Mouse (Mus musculus) limb, embryonic 12.5 days (tissue): ENCODE results near the gene Ndufv1. TPM values are rescaled to one million over a fixed set of nuclear protein-coding genes. Genes with fewer than 3 reads are reported as not detected.
"Not testable (repeated sequence)": the region's sequence is repeated elsewhere in the genome, so short reads cannot be mapped to it uniquely, and the experiment has no call there.

Experiments
- ATAC-seq: fragments of 200-750 bp; cut with Nextera tagmentation; 2 replicates; pipeline ENCODE4 v1.8.0; 2017; ENCODE audit warnings: low read depth, moderate TSS enrichment; ENCODE audit not compliant: insufficient number of reproducible peaks, insufficient read depth, low FRiP score, low TSS enrichment
- H3K27ac ChIP-seq: fragments of 300-500 bp; sonication (generic); 2 replicates; pipeline ENCODE4 v1.5.1; 2016; ENCODE audit warnings: mild to moderate bottlenecking, moderate library complexity
- H3K27me3 ChIP-seq: fragments of 300-500 bp; sonication (generic); 2 replicates; pipeline ENCODE4 v1.6.1; 2016; ENCODE audit warnings: mild to moderate bottlenecking, moderate library complexity
- H3K36me3 ChIP-seq: fragments of 300-500 bp; sonication (generic); 2 replicates; pipeline ENCODE4 v1.6.1; 2016; ENCODE audit warnings: mild to moderate bottlenecking, moderate library complexity
- H3K4me1 ChIP-seq: fragments of 300-500 bp; sonication (generic); replicated peaks from 2 replicates; pipeline ENCODE4 v1.6.1; 2016
- H3K4me2 ChIP-seq: fragments of 300-500 bp; sonication (generic); 2 replicates; pipeline ENCODE4 v1.6.1; 2016; ENCODE audit warnings: mild to moderate bottlenecking, moderate library complexity
- H3K4me3 ChIP-seq: fragments of 300-500 bp; sonication (generic); replicated peaks from 2 replicates; pipeline ENCODE4 v1.5.1; 2016; ENCODE audit warnings: mild to moderate bottlenecking
- H3K9ac ChIP-seq: fragments of 300-500 bp; sonication (generic); replicated peaks from 2 replicates; pipeline ENCODE4 v1.6.1; 2016; ENCODE audit warnings: mild to moderate bottlenecking, moderate library complexity
- H3K9me3 ChIP-seq: fragments of 300-500 bp; sonication (generic); 2 replicates; pipeline ENCODE4 v1.6.1; 2016; ENCODE audit warnings: mild to moderate bottlenecking, moderate library complexity
- WGBS: fragments of 180-500 bp; shearing (Covaris S2); methylation state at CpG from one replicate; pipeline ENCODE4 v1.1.7; 2016; 5-methylcytosine and 5-hydroxymethylcytosine counted together
- polyA plus RNA-seq: library from polyadenylated mRNA; unstranded; fragments of >200 nt; fragmentation: Nextera tagmentation; extraction: Ambion mirVana; gene quantifications from 2 replicates; pipeline ENCODE4 v1.2.1, GENCODE M21; 2016

Gene Ndufv1
- 180 and 201 TPM in 2 replicates for polyA plus RNA-seq

DNA sequence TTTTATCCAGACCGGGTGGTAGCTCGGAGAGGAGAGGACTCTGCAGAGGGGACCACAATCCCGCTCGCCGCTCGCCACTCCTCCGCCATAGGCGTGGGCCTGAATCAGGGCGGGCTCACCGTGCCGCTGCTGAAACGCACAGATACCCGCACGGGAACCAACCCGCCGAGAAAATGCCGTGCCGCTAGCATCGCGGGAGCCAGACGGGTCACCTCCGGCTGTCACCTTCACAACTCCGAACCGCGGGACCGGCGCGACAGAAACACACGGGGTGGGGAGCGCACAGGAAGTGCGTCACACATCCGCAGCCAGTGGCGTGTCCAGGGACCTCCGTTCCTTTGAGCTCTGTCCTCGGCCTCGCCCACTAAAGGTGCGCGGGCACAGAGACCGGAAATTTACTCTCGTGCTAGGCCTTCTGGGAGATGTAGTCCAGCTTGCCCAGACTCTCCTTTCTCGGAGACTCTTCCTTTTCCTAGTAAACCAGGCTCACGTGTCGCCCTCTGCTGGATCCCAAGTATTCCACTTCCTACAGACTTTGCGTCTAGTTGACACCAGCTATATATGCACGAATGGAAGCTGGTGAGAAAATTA is at the start of gene Ndufv1:
Gene Ndufv1 (minus strand): TSS at position 375 of the 591 bp plus-strand sequence.
- no peaks in the 10 kb centered on the region for H3K9me3 ChIP-seq
- peak within 1 kb of the TSS; percentile 89 for H3K4me3 ChIP-seq
- H3K4me1 ChIP-seq, result peaks cover 10% of the 10 kb centered on the region; the same call in 1 of the 2 replicates
- peak within 1 kb of the TSS; percentile 67 for H3K9ac ChIP-seq
- H3K27me3 ChIP-seq, result no peaks in the 10 kb centered on the region
- peak; percentile 99 for ATAC-seq
- peak within 1 kb of the TSS; percentile 67 for H3K4me2 ChIP-seq
- peaks cover 35% of the 10 kb centered on the region for H3K36me3 ChIP-seq
- under 1% methylated on average over 45 of the region's 45 CpGs for WGBS
- H3K27ac ChIP-seq, result no peak within 1 kb of the TSS

DNA sequence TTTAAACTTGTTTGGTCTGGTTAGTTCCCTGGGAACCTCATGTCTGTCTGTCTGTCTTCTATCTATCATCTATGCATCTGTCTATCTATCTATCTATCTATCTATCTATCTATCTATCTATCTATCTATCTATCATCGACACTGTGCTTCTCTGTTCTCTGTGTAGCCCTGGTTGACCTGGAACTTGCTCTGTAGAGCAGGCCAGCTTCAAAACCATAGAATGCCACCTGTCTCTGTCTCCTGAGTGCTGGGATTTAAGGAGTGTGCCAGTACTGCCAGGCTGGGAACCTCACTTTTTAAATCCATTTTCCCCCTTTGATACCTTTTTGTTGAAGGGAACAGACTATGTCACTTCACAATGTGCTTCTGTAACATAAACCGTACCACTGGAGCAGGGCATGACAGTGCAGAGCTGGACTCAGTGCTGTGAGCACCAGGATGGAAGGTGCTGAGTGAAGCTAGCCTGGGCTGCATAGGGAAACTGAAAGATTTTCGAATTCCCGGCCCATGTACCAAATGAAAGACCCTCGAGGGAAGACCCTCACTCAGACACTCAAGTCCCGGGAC is 48.4 kb upstream of the Ndufv1 start:
- H3K27me3 ChIP-seq, result no peaks in the 10 kb centered on the region
- H3K9ac ChIP-seq, result no peak overlapping the region
- WGBS, result 94% methylated on average over 6 of the region's 6 CpGs
- H3K27ac ChIP-seq, result no peak overlapping the region
- no peaks in the 10 kb centered on the region for H3K4me1 ChIP-seq
- H3K4me2 ChIP-seq, result no peak overlapping the region
- H3K9me3 ChIP-seq, result no peaks in the 10 kb centered on the region
- no peak for ATAC-seq
- no peaks in the 10 kb centered on the region for H3K36me3 ChIP-seq
- no peak overlapping the region for H3K4me3 ChIP-seq

GRCm38 (mm10) chr19:4060044-4060898 is 47.7 kb upstream of the Ndufv1 start:
- H3K4me2 ChIP-seq, ATAC-seq, H3K4me3 ChIP-seq, H3K27me3 ChIP-seq, H3K27ac ChIP-seq, H3K36me3 ChIP-seq, H3K4me1 ChIP-seq, H3K9me3 ChIP-seq, H3K9ac ChIP-seq: not testable (repeated sequence)
- 88% methylated on average over 8 of the region's 8 CpGs for WGBS

DNA sequence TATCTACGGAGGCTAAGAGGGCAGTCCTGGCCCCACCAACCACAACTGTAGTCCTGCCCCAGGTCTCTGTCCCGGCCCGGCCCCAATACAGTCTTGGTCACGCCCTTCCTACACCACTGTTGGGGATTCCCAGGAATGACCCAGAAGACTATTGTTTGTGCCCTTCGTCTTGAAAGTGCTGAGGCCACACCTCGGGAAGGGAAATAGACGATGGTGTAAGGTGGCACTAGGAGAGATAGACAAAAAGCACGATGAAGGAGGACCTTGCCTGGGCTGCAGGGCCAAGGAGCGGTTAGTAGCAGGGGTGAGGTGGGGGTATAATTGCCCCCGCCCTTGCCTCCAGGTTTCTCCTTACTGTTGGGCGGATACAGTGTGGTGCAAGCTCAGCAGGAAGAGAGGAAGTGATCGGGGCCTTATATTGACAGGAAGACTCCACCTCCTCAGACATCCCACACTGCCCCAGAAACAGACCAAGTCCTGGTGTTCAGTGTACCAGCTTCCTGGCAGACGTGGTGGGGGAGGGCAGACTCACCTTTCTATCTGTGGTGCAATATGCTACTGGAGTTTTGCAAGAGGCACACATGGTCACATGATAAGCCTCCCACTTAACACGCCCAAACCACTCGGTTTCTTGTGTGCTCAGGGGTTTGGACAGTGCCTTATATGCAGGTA is 46.6 kb upstream of the Ndufv1 start, which contains the start of gene Gstp3:
Gene Gstp3 (minus strand): TSS at position 501 of the 672 bp plus-strand sequence.
- Histone ChIP-seq H3K4me2 (no peak within 1 kb of the TSS), H3K9me3 (no peaks in the 10 kb centered on the region), H3K36me3 (no peaks in the 10 kb centered on the region), H3K4me3 (no peak within 1 kb of the TSS), H3K9ac (no peak within 1 kb of the TSS), H3K27me3 (no peaks in the 10 kb centered on the region), H3K27ac (no peak within 1 kb of the TSS), H3K4me1 (no peaks in the 10 kb centered on the region)
- ATAC-seq, result no peak
- WGBS, result 80% methylated on average over 15 of the region's 15 CpGs

GRCm38 (mm10) chr19:4058581-4058980 is 46.0 kb upstream of the Ndufv1 start:
- no peaks in the 10 kb centered on the region for H3K36me3 ChIP-seq

DNA sequence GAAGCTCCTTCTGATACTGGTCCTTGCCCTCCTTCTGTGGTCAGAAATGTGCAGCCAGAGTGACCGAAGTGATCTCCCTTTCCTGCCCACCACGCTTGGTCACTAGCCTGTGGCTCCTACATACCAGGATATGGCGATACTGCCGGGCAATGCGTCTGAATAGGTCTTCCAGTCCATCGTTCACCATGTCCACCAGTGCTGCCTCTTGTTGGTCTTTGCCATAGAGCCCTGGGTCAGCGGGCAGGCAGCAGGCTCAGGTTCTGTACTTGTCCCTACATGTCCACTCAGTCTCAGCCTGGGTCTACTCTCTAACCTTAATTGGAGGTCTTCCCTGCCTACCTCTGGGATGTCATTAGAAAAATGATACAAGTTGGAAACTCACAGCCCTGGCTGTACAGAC is 45.4 kb upstream of the Ndufv1 start:
- Histone ChIP-seq H3K36me3 (no peaks in the 10 kb centered on the region), H3K4me3 (no peak overlapping the region), H3K9ac (no peak overlapping the region), H3K27ac (no peak overlapping the region), H3K4me2 (no peak overlapping the region), H3K4me1 (no peaks in the 10 kb centered on the region), H3K9me3 (no peaks in the 10 kb centered on the region), H3K27me3 (no peaks in the 10 kb centered on the region)
- WGBS, result 91% methylated on average over 7 of the region's 7 CpGs
- ATAC-seq, result no peak

More at GRCm38 (mm10) chr19:4058581-4058980, 46.0 kb upstream of the Ndufv1 start:
- no peak for ATAC-seq
- Histone ChIP-seq H3K27me3 (no peaks in the 10 kb centered on the region), H3K9ac (no peak overlapping the region), H3K4me3 (no peak overlapping the region), H3K4me2 (no peak overlapping the region), H3K4me1 (no peaks in the 10 kb centered on the region), H3K9me3 (no peaks in the 10 kb centered on the region), H3K27ac (no peak overlapping the region)
- 85% methylated on average over 5 of the region's 5 CpGs for WGBS

DNA sequence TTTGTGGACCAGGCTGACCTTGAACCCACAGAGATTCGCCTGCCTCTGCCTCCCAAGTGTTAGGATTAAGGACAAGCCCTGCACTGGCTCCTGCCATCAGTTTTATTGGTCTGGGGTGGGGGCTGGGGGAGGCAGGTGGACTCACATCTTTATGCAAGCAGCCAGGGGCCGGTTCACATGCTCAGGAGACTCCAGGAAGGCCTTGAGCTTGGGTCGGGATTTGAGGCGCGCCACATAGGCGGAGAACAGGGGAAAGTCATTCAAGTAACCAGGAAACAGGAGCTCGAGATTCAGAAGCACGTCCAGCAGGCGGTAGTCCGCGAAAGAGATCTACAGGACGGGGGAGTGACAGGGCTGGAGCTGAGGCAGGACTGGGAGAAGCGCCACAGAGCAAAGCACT is 44.8 kb upstream of the Ndufv1 start:
- Histone ChIP-seq H3K27ac (no peak overlapping the region), H3K4me3 (no peak overlapping the region), H3K4me1 (no peaks in the 10 kb centered on the region), H3K9me3 (no peaks in the 10 kb centered on the region), H3K4me2 (no peak overlapping the region), H3K27me3 (no peaks in the 10 kb centered on the region), H3K9ac (no peak overlapping the region), H3K36me3 (no peaks in the 10 kb centered on the region)
- ATAC-seq, result no peak
- WGBS, result 84% methylated on average over 13 of the region's 13 CpGs

DNA sequence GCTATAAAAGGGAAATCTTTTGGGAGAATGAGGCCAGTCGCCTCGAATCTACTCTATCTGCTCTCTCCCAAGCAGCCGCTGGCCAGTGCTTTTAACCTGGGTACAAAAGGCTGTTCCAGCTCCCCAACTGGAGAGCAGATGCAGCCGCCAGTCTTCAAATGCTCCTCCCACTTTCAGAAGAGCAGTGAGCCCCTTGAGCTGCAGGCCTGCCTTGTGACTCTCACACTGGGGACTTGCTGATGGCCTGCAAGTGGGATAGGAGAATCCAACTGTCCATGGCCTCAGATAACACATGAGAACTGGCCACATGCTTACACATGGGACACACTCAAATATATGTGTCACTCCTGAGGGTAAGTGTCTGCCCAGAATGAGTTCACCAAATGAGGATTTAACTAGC is 44.1 kb upstream of the Ndufv1 start:
- ATAC-seq, result no peak

GRCm38 (mm10) chr19:4055947-4056693 is 43.5 kb upstream of the Ndufv1 start:
- Histone ChIP-seq H3K9ac (no peak overlapping the region), H3K9me3 (peaks cover under 1% of the 10 kb centered on the region; the same call in 1 of the 2 replicates), H3K36me3 (no peaks in the 10 kb centered on the region), H3K27ac (no peak overlapping the region), H3K4me1 (no peaks in the 10 kb centered on the region), H3K4me3 (no peak overlapping the region), H3K4me2 (no peak overlapping the region), H3K27me3 (no peaks in the 10 kb centered on the region)
- no peak for ATAC-seq
- WGBS, result 61% methylated on average over 15 of the region's 15 CpGs

More for the DNA sequence above, 44.1 kb upstream of the Ndufv1 start:
- H3K4me2 ChIP-seq, result no peak overlapping the region
- no peaks in the 10 kb centered on the region for H3K4me1 ChIP-seq
- H3K4me3 ChIP-seq, result no peak overlapping the region
- H3K36me3 ChIP-seq, result no peaks in the 10 kb centered on the region
- H3K27me3 ChIP-seq, result no peaks in the 10 kb centered on the region
- H3K9me3 ChIP-seq, result no peaks in the 10 kb centered on the region
- no peak overlapping the region for H3K9ac ChIP-seq
- WGBS, result 43% methylated on average over 4 of the region's 4 CpGs
- no peak overlapping the region for H3K27ac ChIP-seq

GRCm38 (mm10) chr19:4055216-4055946 is 42.8 kb upstream of the Ndufv1 start:
- H3K4me1 ChIP-seq, result no peaks in the 10 kb centered on the region
- WGBS, result 71% methylated on average over 8 of the region's 8 CpGs

More at GRCm38 (mm10) chr19:4055216-4055946, 42.8 kb upstream of the Ndufv1 start:
- H3K9me3 ChIP-seq, result peaks cover 3% of the 10 kb centered on the region; the same call in 1 of the 2 replicates
- no peaks in the 10 kb centered on the region for H3K27me3 ChIP-seq
- H3K4me2 ChIP-seq, result no peak overlapping the region
- no peaks in the 10 kb centered on the region for H3K36me3 ChIP-seq
- no peak for ATAC-seq
- H3K4me3 ChIP-seq, result no peak overlapping the region
- H3K27ac ChIP-seq, result no peak overlapping the region
- H3K9ac ChIP-seq, result no peak overlapping the region
